Mouse (Mus musculus) liver, embryonic 15.5 days (tissue): Measurements from ENCODE around the gene Chrm3. TPM values are rescaled to one million over a fixed set of nuclear protein-coding genes. Genes with fewer than 3 reads are reported as not detected.

Source experiments
- ATAC-seq: fragments of 200-750 bp; cut with Nextera tagmentation; 2 replicates; pipeline ENCODE4 v1.8.0; 2017; ENCODE audit warnings: moderate number of reproducible peaks, mild to moderate bottlenecking, moderate library complexity; ENCODE audit not compliant: insufficient read depth
- H3K27ac ChIP-seq: fragments of 300-500 bp; sonication (generic); replicated peaks from 2 replicates; pipeline ENCODE4 v1.5.1; 2015; ENCODE audit warnings: mild to moderate bottlenecking, inconsistent platforms
- H3K27me3 ChIP-seq: fragments of 300-500 bp; sonication (generic); 2 replicates; pipeline ENCODE4 v1.6.1; 2015; ENCODE audit warnings: mild to moderate bottlenecking, inconsistent platforms
- H3K36me3 ChIP-seq: fragments of 300-500 bp; sonication (generic); replicated peaks from 2 replicates; pipeline ENCODE4 v1.6.1; 2015; ENCODE audit warnings: moderate library complexity, mild to moderate bottlenecking, inconsistent platforms
- H3K4me1 ChIP-seq: fragments of 300-500 bp; sonication (generic); replicated peaks from 2 replicates; pipeline ENCODE4 v1.6.1; 2015; ENCODE audit warnings: inconsistent platforms
- H3K4me2 ChIP-seq: fragments of 300-500 bp; sonication (generic); 2 replicates; pipeline ENCODE4 v1.6.1; 2015; ENCODE audit warnings: moderate library complexity, mild to moderate bottlenecking, inconsistent platforms
- H3K4me3 ChIP-seq: fragments of 300-500 bp; sonication (generic); replicated peaks from 2 replicates; pipeline ENCODE4 v1.5.1; 2015; ENCODE audit warnings: mild to moderate bottlenecking, inconsistent platforms
- H3K9ac ChIP-seq: fragments of 300-500 bp; sonication (generic); 2 replicates; pipeline ENCODE4 v1.6.1; 2015; ENCODE audit warnings: moderate library complexity, mild to moderate bottlenecking, inconsistent platforms
- H3K9me3 ChIP-seq: fragments of 300-500 bp; sonication (generic); replicated peaks from 2 replicates; pipeline ENCODE4 v1.6.1; 2016; ENCODE audit warnings: inconsistent platforms
- WGBS: fragments of 180-500 bp; shearing (Covaris S2); methylation state at CpG from one replicate; pipeline ENCODE4 v1.1.7; 2015; ENCODE audit warnings: mixed read lengths; ENCODE audit not compliant: insufficient replicate concordance; 5-methylcytosine and 5-hydroxymethylcytosine counted together
- polyA plus RNA-seq: library from polyadenylated mRNA; unstranded; fragments of >200 nt; fragmentation: Nextera tagmentation; extraction: Ambion mirVana; gene quantifications from 2 replicates; pipeline ENCODE4 v1.2.1, GENCODE M21; 2015

The Chrm3 gene
- polyA plus RNA-seq, 1 experiment from 2014 or later, result not detected

- Histone ChIP-seq H3K9me3 (no peaks in the 10 kb centered on the region), H3K27me3 (no peaks in the 10 kb centered on the region), H3K4me3 (no peak overlapping the region), H3K4me2 (no peak overlapping the region), H3K4me1 (no peaks in the 10 kb centered on the region), H3K9ac (no peak overlapping the region), H3K27ac (no peak overlapping the region), H3K36me3 (no peaks in the 10 kb centered on the region)
- 57% methylated on average over 5 of the region's 5 CpGs for WGBS
- no peak for ATAC-seq
These were observed 125.1 kb downstream of the Chrm3 start for GRCm38 (mm10) chr13:10235391-10236169.

- no peaks in the 10 kb centered on the region for H3K36me3 ChIP-seq
- no peak overlapping the region for H3K4me2 ChIP-seq
- H3K9ac ChIP-seq, result no peak overlapping the region
- no peaks in the 10 kb centered on the region for H3K9me3 ChIP-seq
- H3K4me1 ChIP-seq, result no peaks in the 10 kb centered on the region
- no peak overlapping the region for H3K4me3 ChIP-seq
- 41% methylated on average over 4 of the region's 4 CpGs for WGBS
- no peak overlapping the region for H3K27ac ChIP-seq
- ATAC-seq, result no peak
- H3K27me3 ChIP-seq, result no peaks in the 10 kb centered on the region
These were observed 140.2 kb downstream of the Chrm3 start for GRCm38 (mm10) chr13:10220403-10220802.

- Histone ChIP-seq H3K4me2 (no peak overlapping the region), H3K36me3 (no peaks in the 10 kb centered on the region), H3K9ac (no peak overlapping the region), H3K27me3 (no peaks in the 10 kb centered on the region), H3K9me3 (no peaks in the 10 kb centered on the region), H3K4me3 (no peak overlapping the region), H3K27ac (no peak overlapping the region), H3K4me1 (no peaks in the 10 kb centered on the region)
- no peak for ATAC-seq
- 49% methylated on average over 2 of the region's 2 CpGs for WGBS
These were observed 148.5 kb downstream of the Chrm3 start for GRCm38 (mm10) chr13:10212112-10212511.

- H3K27me3 ChIP-seq, result no peaks in the 10 kb centered on the region
- no peak overlapping the region for H3K4me3 ChIP-seq
- 24% methylated on average over 1 of the region's 1 CpGs for WGBS
- H3K27ac ChIP-seq, result no peak overlapping the region
- H3K4me1 ChIP-seq, result no peaks in the 10 kb centered on the region
- no peaks in the 10 kb centered on the region for H3K36me3 ChIP-seq
- H3K9me3 ChIP-seq, result no peaks in the 10 kb centered on the region
- H3K4me2 ChIP-seq, result no peak overlapping the region
- no peak overlapping the region for H3K9ac ChIP-seq
- ATAC-seq, result no peak
These were observed 150.0 kb downstream of the Chrm3 start for GRCm38 (mm10) chr13:10210522-10211244.

GRCm38 (mm10) chr13:10199206-10199956 is 161.3 kb downstream of the Chrm3 start:
- no peak overlapping the region for H3K4me3 ChIP-seq
- no peaks in the 10 kb centered on the region for H3K27me3 ChIP-seq
- no peaks in the 10 kb centered on the region for H3K36me3 ChIP-seq
- no peaks in the 10 kb centered on the region for H3K9me3 ChIP-seq
- no peak overlapping the region for H3K9ac ChIP-seq
- no peak overlapping the region for H3K4me2 ChIP-seq
- WGBS, result 57% methylated on average over 6 of the region's 6 CpGs
- no peaks in the 10 kb centered on the region for H3K4me1 ChIP-seq
- ATAC-seq, result no peak
- no peak overlapping the region for H3K27ac ChIP-seq

- ATAC-seq, result no peak
- H3K36me3 ChIP-seq, result no peaks in the 10 kb centered on the region
- WGBS, result 33% methylated on average over 2 of the region's 2 CpGs
These were observed 170.8 kb downstream of the Chrm3 start for GRCm38 (mm10) chr13:10189829-10190228.

GRCm38 (mm10) chr13:10187926-10188325 is 172.7 kb downstream of the Chrm3 start:
- no peak for ATAC-seq
- no peaks in the 10 kb centered on the region for H3K4me1 ChIP-seq
- no peaks in the 10 kb centered on the region for H3K36me3 ChIP-seq
- no peak overlapping the region for H3K27ac ChIP-seq
- H3K4me2 ChIP-seq, result no peak overlapping the region
- no peaks in the 10 kb centered on the region for H3K9me3 ChIP-seq
- no peaks in the 10 kb centered on the region for H3K27me3 ChIP-seq
- 59% methylated on average over 3 of the region's 3 CpGs for WGBS
- H3K4me3 ChIP-seq, result no peak overlapping the region
- H3K9ac ChIP-seq, result no peak overlapping the region

More at GRCm38 (mm10) chr13:10189829-10190228, 170.8 kb downstream of the Chrm3 start:
- no peak overlapping the region for H3K9ac ChIP-seq
- no peak overlapping the region for H3K4me2 ChIP-seq
- H3K4me1 ChIP-seq, result no peaks in the 10 kb centered on the region
- H3K9me3 ChIP-seq, result no peaks in the 10 kb centered on the region
- no peak overlapping the region for H3K4me3 ChIP-seq
- H3K27ac ChIP-seq, result no peak overlapping the region
- no peaks in the 10 kb centered on the region for H3K27me3 ChIP-seq

- no peak overlapping the region for H3K27ac ChIP-seq
- ATAC-seq, result no peak
- H3K9me3 ChIP-seq, result no peaks in the 10 kb centered on the region
- no peak overlapping the region for H3K9ac ChIP-seq
- 61% methylated on average over 4 of the region's 4 CpGs for WGBS
- no peak overlapping the region for H3K4me2 ChIP-seq
- no peaks in the 10 kb centered on the region for H3K4me1 ChIP-seq
- H3K36me3 ChIP-seq, result no peaks in the 10 kb centered on the region
- H3K27me3 ChIP-seq, result no peaks in the 10 kb centered on the region
- no peak overlapping the region for H3K4me3 ChIP-seq
These were observed 176.8 kb downstream of the Chrm3 start for GRCm38 (mm10) chr13:10183837-10184236.

GRCm38 (mm10) chr13:10182756-10183155 is 177.9 kb downstream of the Chrm3 start:
- no peak overlapping the region for H3K4me3 ChIP-seq
- H3K4me2 ChIP-seq, result no peak overlapping the region
- H3K36me3 ChIP-seq, result no peaks in the 10 kb centered on the region
- ATAC-seq, result no peak
- no peak overlapping the region for H3K27ac ChIP-seq
- no peak overlapping the region for H3K9ac ChIP-seq
- H3K9me3 ChIP-seq, result no peaks in the 10 kb centered on the region
- no peaks in the 10 kb centered on the region for H3K4me1 ChIP-seq
- H3K27me3 ChIP-seq, result no peaks in the 10 kb centered on the region
- WGBS, result 22% methylated on average over 2 of the region's 2 CpGs

- Histone ChIP-seq H3K36me3 (no peaks in the 10 kb centered on the region), H3K9ac (no peak overlapping the region), H3K27me3 (no peaks in the 10 kb centered on the region), H3K4me3 (no peak overlapping the region), H3K4me2 (no peak overlapping the region), H3K9me3 (no peaks in the 10 kb centered on the region), H3K27ac (no peak overlapping the region), H3K4me1 (no peaks in the 10 kb centered on the region)
- ATAC-seq, result no peak
- 47% methylated on average over 2 of the region's 2 CpGs for WGBS
These were observed 190.1 kb downstream of the Chrm3 start for GRCm38 (mm10) chr13:10170529-10170928.

GRCm38 (mm10) chr13:10163354-10163753 is 197.3 kb downstream of the Chrm3 start:
- Histone ChIP-seq H3K4me1 (no peaks in the 10 kb centered on the region), H3K4me3 (no peak overlapping the region), H3K36me3 (no peaks in the 10 kb centered on the region), H3K9me3 (no peaks in the 10 kb centered on the region), H3K27me3 (no peaks in the 10 kb centered on the region), H3K9ac (no peak overlapping the region), H3K4me2 (no peak overlapping the region), H3K27ac (no peak overlapping the region)
- ATAC-seq, result no peak
